15 mouse cellular contexts compared by ENCODE assay signal in the genomic region with DNA sequence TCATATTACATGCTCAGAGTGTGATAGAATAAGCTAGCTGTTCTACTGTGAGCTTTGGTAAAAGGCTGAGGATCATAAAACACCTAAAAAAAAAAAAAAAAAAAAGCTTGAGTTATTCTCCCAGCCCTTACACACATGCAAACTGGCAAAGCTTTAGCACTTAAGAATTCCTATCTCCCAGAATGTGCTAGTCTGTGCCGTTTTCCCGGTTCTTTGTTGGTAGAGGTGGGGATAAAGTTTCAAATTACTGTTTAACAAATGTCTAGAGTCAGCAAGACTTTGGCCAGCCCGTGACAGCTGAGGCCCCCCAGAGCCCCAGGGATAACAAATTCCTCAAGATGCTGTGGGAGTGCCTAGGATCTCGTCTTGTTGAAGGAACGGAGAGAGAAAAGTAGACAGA.
DNase-seq lines count a peak whose midpoint lies in the region; ATAC-seq and TF ChIP-seq lines count a peak whose summit lies in the region.
"Had no signal": no experiment of that assay in that cellular context is flagged by ENCODE, and none has a peak within 500 bp of the region (broad histone marks: within the 10 kb centered on the region; RNA-seq: fewer than 3 reads in every experiment).

No protein-coding gene starts in this region.

- peak; percentile 17 for DNase-seq in hindbrain, embryonic 11.5 days (ENCODE audit: low spot score)
- DNase-seq in embryo, embryonic 10.5 days (ENCODE audit: low spot score): peak; percentile 67
- DNase-seq in kidney, adult 8-10 months: peak; percentile 21 to 47
- peak; percentile 41 to 60 for DNase-seq in kidney, postnatal 4 days
- DNase-seq in left cerebral cortex, adult 11 months (ENCODE audit: low spot score): no peak
- DNase-seq in thymus, adult 18-20 months: no peak
- DNase-seq in stomach, postnatal 0 days (ENCODE audit: low spot score): no peak
- DNase-seq: adrenal gland, adult 8-10 months; cerebellum, adult 9-11 months; gastrocnemius, adult 2 months; heart, adult 2 months; heart, postnatal 36 days; lung, adult 18-20 months had no signal

- H3K9me3 ChIP-seq in hindbrain, embryonic 11.5 days (ENCODE audit: control insufficient read depth, low read length): no peaks in the 10 kb centered on the region
- no peaks in the 10 kb centered on the region for H3K9me3 ChIP-seq in hindbrain, embryonic 13.5 days
- H3K9me3 ChIP-seq in stomach, postnatal 0 days (ENCODE audit: control insufficient read depth, low read length): no peaks in the 10 kb centered on the region

- H3K27me3 ChIP-seq in hindbrain, embryonic 11.5 days (ENCODE audit: control insufficient read depth, insufficient read depth, low read length): no peaks in the 10 kb centered on the region
- no peaks in the 10 kb centered on the region for H3K27me3 ChIP-seq in hindbrain, embryonic 13.5 days
- no peaks in the 10 kb centered on the region for H3K27me3 ChIP-seq in stomach, postnatal 0 days (ENCODE audit: control insufficient read depth, insufficient read depth, low read length)

- no peak overlapping the region for H3K27ac ChIP-seq in hindbrain, embryonic 11.5 days (ENCODE audit: low read depth, low read length)
- H3K27ac ChIP-seq in hindbrain, embryonic 13.5 days: no peak overlapping the region
- H3K27ac ChIP-seq in stomach, postnatal 0 days (replicated peaks): no peak overlapping the region
- H3K27ac ChIP-seq: gastrocnemius, adult 2 months; heart, adult 2 months had no signal

- no peaks in the 10 kb centered on the region for H3K4me1 ChIP-seq in hindbrain, embryonic 11.5 days (replicated peaks; ENCODE audit: control insufficient read depth, insufficient read depth, low read length)
- peaks cover 11% of the 10 kb centered on the region for H3K4me1 ChIP-seq in hindbrain, embryonic 13.5 days (replicated peaks)
- no peaks in the 10 kb centered on the region for H3K4me1 ChIP-seq in stomach, postnatal 0 days (replicated peaks; ENCODE audit: control insufficient read depth, insufficient read depth)

- ATAC-seq in hindbrain, embryonic 11.5 days (ENCODE audit: low FRiP score): no peak
- ATAC-seq in hindbrain, embryonic 13.5 days (ENCODE audit: low FRiP score): no peak
- no peak for ATAC-seq in stomach, postnatal 0 days (ENCODE audit: low FRiP score, low TSS enrichment)
- ATAC-seq: forebrain, embryonic 14.5 days had no signal

- H3K4me2 ChIP-seq in hindbrain, embryonic 11.5 days (replicated peaks; ENCODE audit: low read depth, low read length): no peak overlapping the region
- no peak overlapping the region for H3K4me2 ChIP-seq in hindbrain, embryonic 13.5 days
- no peak overlapping the region for H3K4me2 ChIP-seq in stomach, postnatal 0 days (replicated peaks; ENCODE audit: low read depth)

- no peak overlapping the region for H3K9ac ChIP-seq in hindbrain, embryonic 11.5 days (ENCODE audit: low read depth, low read length)
- no peak overlapping the region for H3K9ac ChIP-seq in hindbrain, embryonic 13.5 days
- no peak overlapping the region for H3K9ac ChIP-seq in stomach, postnatal 0 days (ENCODE audit: low read length)

- no peak for TF ChIP-seq CTCF in stomach, postnatal 0 days (IDR thresholded peaks at IDR 0.05; ENCODE audit: low read depth)

- H3K36me3 ChIP-seq in hindbrain, embryonic 11.5 days (ENCODE audit: control insufficient read depth, insufficient read depth, low read length): no peaks in the 10 kb centered on the region
- no peaks in the 10 kb centered on the region for H3K36me3 ChIP-seq in hindbrain, embryonic 13.5 days
- H3K36me3 ChIP-seq in stomach, postnatal 0 days (ENCODE audit: control insufficient read depth, insufficient read depth, low read length): no peaks in the 10 kb centered on the region

- no peak overlapping the region for H3K4me3 ChIP-seq in hindbrain, embryonic 11.5 days (ENCODE audit: low read depth, low read length)
- H3K4me3 ChIP-seq in hindbrain, embryonic 13.5 days: no peak overlapping the region
- H3K4me3 ChIP-seq in stomach, postnatal 0 days (ENCODE audit: low read depth, low read length): no peak overlapping the region
- H3K4me3 ChIP-seq: gastrocnemius, adult 2 months; heart, adult 2 months had no signal

- no peak for TF ChIP-seq EP300 in stomach, postnatal 0 days (optimal IDR thresholded peaks at IDR 0.05)

- 25% methylated on average over 5 of the region's 5 CpGs for WGBS in hindbrain, embryonic 11.5 days
- WGBS in hindbrain, embryonic 13.5 days: 32% methylated on average over 5 of the region's 5 CpGs
- 12% methylated on average over 5 of the region's 5 CpGs for WGBS in stomach, postnatal 0 days

Comparison
In these comparisons a context has a peak if more than half of its experiments do, and no peak if none do; other contexts are left out.
1. DNase-seq: peak in hindbrain, embryonic 11.5 days (single experiment), embryo, embryonic 10.5 days (single experiment), kidney, adult 8-10 months (2 of 2) and kidney, postnatal 4 days (2 of 2); none in left cerebral cortex, adult 11 months (single experiment), thymus, adult 18-20 months (0 of 2) and stomach, postnatal 0 days (single experiment).